ENCODE assay signal across 16 mouse cellular contexts in the genomic region with DNA sequence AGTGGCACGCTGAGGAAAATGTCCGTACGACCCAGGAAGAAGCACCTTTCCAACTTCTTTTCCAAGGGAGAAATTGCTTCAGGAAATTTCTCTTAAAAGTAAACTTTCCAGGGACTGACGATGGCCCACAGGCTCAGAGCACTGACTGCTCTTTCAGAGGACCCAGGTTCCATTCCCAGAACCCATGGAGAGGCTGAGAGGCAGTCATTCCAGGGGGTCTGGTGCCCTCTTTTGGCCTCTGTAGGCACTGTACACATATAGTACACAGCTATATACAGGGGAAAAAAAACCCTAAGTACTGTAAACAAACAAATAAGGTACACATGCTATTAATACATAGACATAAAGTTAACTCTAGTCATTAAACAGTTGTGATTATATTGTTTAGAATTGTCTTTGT.
A peak's percentile ranks its signal among the peaks of the same experiment; 100 is the strongest.
DNase-seq lines count a peak whose midpoint lies in the region; TF ChIP-seq lines count a peak whose summit lies in the region.
"Had no signal": no experiment of that assay in that cellular context is flagged by ENCODE, and none has a peak within 500 bp of the region (broad histone marks: within the 10 kb centered on the region; RNA-seq: fewer than 3 reads in every experiment).

No protein-coding gene starts in this region.

- TF ChIP-seq CTCF in gastrocnemius, adult 2 months (IDR thresholded peaks at IDR 0.05) = peak; percentile 35; the same call in 1 of the 2 replicates
- peak; percentile 25 for TF ChIP-seq CTCF in left cerebral cortex, adult 2 months (IDR thresholded peaks at IDR 0.05)
- peak; percentile 9 for TF ChIP-seq CTCF in C2C12 (IDR thresholded peaks at IDR 0.05; ENCODE audit: control insufficient read depth, insufficient read depth, insufficient read length)

- no peaks in the 10 kb centered on the region for H3K79me3 ChIP-seq in C2C12 (ENCODE audit: low read depth)

- no peak overlapping the region for H3K27ac ChIP-seq in gastrocnemius, adult 2 months
- no peak overlapping the region; the same call in 1 of the 2 replicates for H3K27ac ChIP-seq in left cerebral cortex, adult 2 months
- H3K27ac ChIP-seq: liver, embryonic 13.5 days had no signal

- intact Hi-C loops in gastrocnemius, adult 2 months (cut with DNase I) = no loop called here
- intact Hi-C loops in left cerebral cortex, adult 2 months (cut with DNase I) = loop anchor here (5.0 kb wide), 4 partner anchors 115 to 405 kb away; no protein-coding TSS in a partner anchor
- intact Hi-C loops in left cerebral cortex, postnatal 25 days (cut with DNase I) = loop anchor here (2.0 to 10.0 kb wide), 3 partner anchors 190 to 401 kb away; no protein-coding TSS in a partner anchor

- H3K27me3 ChIP-seq in C2C12 (ENCODE audit: control insufficient read depth, insufficient read depth, insufficient read length) = no peaks in the 10 kb centered on the region
- H3K27me3 ChIP-seq: liver, embryonic 13.5 days; megakaryocyte, embryonic 14.5 days had no signal

- H3K36me3 ChIP-seq in C2C12 (ENCODE audit: control insufficient read depth, insufficient read depth) = no peaks in the 10 kb centered on the region
- H3K36me3 ChIP-seq: liver, embryonic 13.5 days had no signal

- no peak overlapping the region for H3ac ChIP-seq in C2C12 (ENCODE audit: control insufficient read depth, insufficient read length, low read depth)

- H3K4me3 ChIP-seq in gastrocnemius, adult 2 months = no peak overlapping the region
- H3K4me3 ChIP-seq in left cerebral cortex, adult 2 months = no peak overlapping the region
- no peak overlapping the region for H3K4me3 ChIP-seq in C2C12 (ENCODE audit: insufficient read depth, poor library complexity, severe bottlenecking)
- H3K4me3 ChIP-seq: liver, embryonic 13.5 days; megakaryocyte, embryonic 14.5 days had no signal

- DNase-seq in gastrocnemius, adult 2 months = no peak
- DNase-seq in gastrocnemius, adult 8-10 months (ENCODE audit: low spot score in 2 of 2) = no peak
- no peak for DNase-seq in left cerebral cortex, adult 2 months (ENCODE audit: extremely low spot score in 1 of 2, low spot score in 2 of 2)
- DNase-seq in left cerebral cortex, postnatal 25 days (ENCODE audit: low spot score in 2 of 2) = no peak
- DNase-seq in ZHBTc4 (ENCODE audit: low read depth, low spot score) = peak; percentile 54
- DNase-seq in lung, adult 18-20 months = no peak
- DNase-seq: adrenal gland, postnatal 25 days; cerebellum, adult 2 months; gastrocnemius, postnatal 36 days; kidney, adult 9 months; liver, embryonic 13.5 days; lung, postnatal 10 days; spleen, adult 18-20 months; thymus, postnatal 14 days had no signal

- no peaks in the 10 kb centered on the region for H3K79me2 ChIP-seq in C2C12 (ENCODE audit: control insufficient read depth, insufficient read depth)

TF ChIP-seq in C2C12, 6 proteins besides CTCF, POLR2A, EP300 and RAD21:
- no peak for TF ChIP-seq CEBPB (IDR thresholded peaks at IDR 0.05; ENCODE audit: low read depth)
- no peak for TF ChIP-seq FOSL1 (IDR thresholded peaks at IDR 0.05; ENCODE audit: insufficient read depth, low read length, poor library complexity, severe bottlenecking)
- TF ChIP-seq MYOD1 (IDR thresholded peaks at IDR 0.05; ENCODE audit: control insufficient read depth, insufficient read length, low read depth) = no peak
- TF ChIP-seq MYOG (IDR thresholded peaks at IDR 0.05; ENCODE audit: control insufficient read depth, extremely low read depth, insufficient read length) = no peak
- TF ChIP-seq MAX (IDR thresholded peaks at IDR 0.05) = no peak
- no peak for TF ChIP-seq USF1 (IDR thresholded peaks at IDR 0.05; ENCODE audit: low read depth)
